Mouse (Mus musculus) gastrocnemius, postnatal 4 days (tissue): ENCODE results near the gene Cxcl14. TPM values are rescaled to one million over a fixed set of nuclear protein-coding genes. Genes with fewer than 3 reads are reported as not detected.

Source experiments
- DNase-seq, 2 experiments: peaks; one replicate each; pipeline ENCODE4 v3.0.0; 2021 to 2022; ENCODE audit warnings: low spot score in 2 of 2, mixed read lengths in 2 of 2
- total RNA-seq, 2 experiments: library from RNA; stranded (reverse); gene quantifications; 2 replicates each; pipeline ENCODE4 v1.2.3; 2021

Gene Cxcl14
- total RNA-seq, 2 experiments from 2014 or later, result 5.3 to 5.6 TPM

- DNase-seq, result no peak
Measured at GRCm38 (mm10) chr13:56294908-56295307, 1.4 kb downstream of the Cxcl14 start.

- DNase-seq, result no peak
Measured at GRCm38 (mm10) chr13:56289998-56290397, 6.4 kb downstream of the Cxcl14 start.

DNA sequence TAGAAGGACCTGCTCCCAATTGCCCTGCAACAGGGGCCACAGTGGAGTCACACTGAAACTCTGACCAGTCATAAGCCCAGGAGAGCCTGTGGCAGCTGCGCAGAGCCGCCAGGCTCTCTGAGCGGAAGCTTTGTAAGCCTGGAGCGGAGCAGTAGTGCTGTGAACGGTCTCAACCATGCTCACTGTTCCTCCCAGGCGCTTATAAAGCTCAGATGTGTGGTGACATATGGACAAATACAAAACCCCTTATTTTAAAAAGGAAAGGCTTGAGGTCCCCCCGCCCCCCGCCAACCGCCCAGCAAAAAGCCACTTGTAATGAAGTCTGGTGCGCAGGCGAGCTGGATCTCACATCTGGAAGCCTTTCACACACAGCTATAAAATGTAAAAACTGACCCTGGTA is 7.1 kb downstream of the Cxcl14 start:
- DNase-seq, result no peak

- no peak for DNase-seq
Measured at GRCm38 (mm10) chr13:56288601-56289000, 7.8 kb downstream of the Cxcl14 start.

GRCm38 (mm10) chr13:56287091-56287490 is 9.3 kb downstream of the Cxcl14 start:
- no peak for DNase-seq

GRCm38 (mm10) chr13:56283321-56283720 is 13.0 kb downstream of the Cxcl14 start:
- no peak for DNase-seq

DNA sequence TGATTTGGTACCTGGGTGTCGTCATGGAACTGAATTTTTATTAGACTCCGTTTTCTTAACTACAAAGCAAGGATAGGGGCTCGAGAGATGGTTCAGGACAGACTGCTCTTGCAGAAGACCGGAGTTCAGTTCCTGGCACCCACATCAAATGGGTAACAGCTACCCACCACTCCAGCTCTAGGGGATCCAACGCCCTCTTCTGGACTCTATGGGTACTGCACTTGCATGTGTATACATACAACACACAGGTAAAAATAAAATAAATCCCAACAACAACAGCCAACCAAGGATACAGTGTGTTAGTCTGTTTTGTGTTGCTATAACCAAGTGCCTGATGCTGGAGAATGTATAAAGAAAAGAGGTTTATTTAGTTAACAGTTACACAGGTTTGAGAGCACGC is 16.0 kb downstream of the Cxcl14 start:
- no peak for DNase-seq

DNA sequence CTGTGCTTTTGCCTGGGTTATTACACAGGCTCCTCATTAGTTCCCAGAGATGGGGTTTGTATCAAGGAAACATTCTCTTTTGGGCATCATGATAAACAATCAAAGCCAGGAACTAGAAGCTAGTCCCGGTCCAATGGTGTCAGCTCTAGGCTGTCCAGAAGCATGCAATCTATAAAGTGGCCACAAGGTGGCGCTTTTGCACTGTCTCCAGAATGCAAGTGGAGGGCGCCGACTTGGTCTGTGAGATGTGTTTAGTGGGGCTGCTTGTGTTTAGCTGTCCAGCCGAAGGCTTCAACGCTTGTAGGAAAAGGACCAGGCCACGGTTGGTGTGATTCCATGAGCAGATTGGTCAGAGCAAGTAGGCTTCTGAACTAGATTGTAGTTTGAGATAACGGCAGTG is 16.9 kb downstream of the Cxcl14 start:
- peak; percentile 76 to 83 for DNase-seq

DNA sequence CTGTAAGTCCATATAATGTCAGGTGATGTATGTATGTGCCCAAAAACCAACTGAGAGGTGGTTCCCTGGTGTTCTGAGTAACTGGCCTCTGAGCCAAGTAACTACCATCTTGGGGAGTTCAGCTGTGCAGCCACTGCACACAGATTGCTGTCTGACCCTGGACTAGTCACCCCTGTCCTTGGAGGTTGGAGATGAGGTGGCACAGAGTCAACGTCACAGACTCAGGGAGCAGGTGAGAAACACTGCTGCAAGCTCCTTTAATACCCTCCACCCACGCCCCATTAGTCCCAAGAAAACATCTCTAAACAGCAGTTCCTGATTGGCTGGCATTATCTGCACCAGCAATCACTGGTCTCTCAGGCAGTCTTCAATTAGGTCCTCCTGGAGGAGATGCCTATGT is 21.2 kb downstream of the Cxcl14 start:
- no peak for DNase-seq

GRCm38 (mm10) chr13:56270124-56270523 is 26.2 kb downstream of the Cxcl14 start:
- DNase-seq, result no peak

DNA sequence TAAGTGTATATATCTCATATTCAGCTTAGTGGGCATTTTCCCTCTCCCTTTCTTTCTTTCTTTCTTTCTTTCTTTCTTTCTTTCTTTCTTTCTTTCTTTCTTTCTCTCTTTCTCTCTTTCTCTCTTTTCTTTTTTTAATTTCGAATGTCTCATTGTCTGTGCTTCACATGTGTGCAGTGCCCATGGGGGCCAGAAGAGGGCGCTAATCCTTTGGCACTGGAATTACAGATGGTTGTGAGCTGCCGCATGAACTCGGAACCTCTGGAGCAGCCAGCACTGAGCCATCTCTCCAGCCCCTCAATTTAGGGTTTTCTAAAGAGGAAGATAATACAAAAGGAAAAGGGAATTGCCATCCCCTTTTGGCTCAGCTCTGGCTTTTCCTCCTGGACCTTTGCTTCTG is 29.0 kb downstream of the Cxcl14 start:
- no peak for DNase-seq

DNA sequence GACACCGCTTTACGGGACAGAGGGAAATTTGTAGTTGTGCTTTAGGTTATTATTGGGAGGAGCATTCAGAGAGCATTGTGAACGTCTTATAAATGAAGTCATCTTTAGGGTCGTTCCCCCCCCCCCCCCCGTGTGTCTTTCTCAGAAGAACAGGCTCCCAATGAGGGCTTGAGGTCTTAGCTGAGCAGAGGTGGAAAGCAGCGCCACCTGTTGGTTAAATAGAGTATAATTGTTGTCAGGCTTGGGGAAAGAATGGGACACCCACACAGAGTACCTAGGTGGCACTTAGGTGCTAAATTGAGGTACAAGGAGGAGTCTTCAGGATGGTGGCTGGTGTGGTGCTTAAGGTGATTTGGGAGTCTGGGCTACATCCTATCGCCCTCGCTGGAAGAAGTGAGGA is 29.9 kb downstream of the Cxcl14 start:
- peak in 1 of 2 experiments; percentile 22 for DNase-seq

GRCm38 (mm10) chr13:56265661-56266060 is 30.7 kb downstream of the Cxcl14 start:
- DNase-seq, result no peak

GRCm38 (mm10) chr13:56262269-56262668 is 34.1 kb downstream of the Cxcl14 start:
- DNase-seq, result no peak

GRCm38 (mm10) chr13:56260344-56260780 is 36.0 kb downstream of the Cxcl14 start:
- DNase-seq, result no peak

- DNase-seq, result no peak
Measured at GRCm38 (mm10) chr13:56259926-56260250, 36.5 kb downstream of the Cxcl14 start.

DNA sequence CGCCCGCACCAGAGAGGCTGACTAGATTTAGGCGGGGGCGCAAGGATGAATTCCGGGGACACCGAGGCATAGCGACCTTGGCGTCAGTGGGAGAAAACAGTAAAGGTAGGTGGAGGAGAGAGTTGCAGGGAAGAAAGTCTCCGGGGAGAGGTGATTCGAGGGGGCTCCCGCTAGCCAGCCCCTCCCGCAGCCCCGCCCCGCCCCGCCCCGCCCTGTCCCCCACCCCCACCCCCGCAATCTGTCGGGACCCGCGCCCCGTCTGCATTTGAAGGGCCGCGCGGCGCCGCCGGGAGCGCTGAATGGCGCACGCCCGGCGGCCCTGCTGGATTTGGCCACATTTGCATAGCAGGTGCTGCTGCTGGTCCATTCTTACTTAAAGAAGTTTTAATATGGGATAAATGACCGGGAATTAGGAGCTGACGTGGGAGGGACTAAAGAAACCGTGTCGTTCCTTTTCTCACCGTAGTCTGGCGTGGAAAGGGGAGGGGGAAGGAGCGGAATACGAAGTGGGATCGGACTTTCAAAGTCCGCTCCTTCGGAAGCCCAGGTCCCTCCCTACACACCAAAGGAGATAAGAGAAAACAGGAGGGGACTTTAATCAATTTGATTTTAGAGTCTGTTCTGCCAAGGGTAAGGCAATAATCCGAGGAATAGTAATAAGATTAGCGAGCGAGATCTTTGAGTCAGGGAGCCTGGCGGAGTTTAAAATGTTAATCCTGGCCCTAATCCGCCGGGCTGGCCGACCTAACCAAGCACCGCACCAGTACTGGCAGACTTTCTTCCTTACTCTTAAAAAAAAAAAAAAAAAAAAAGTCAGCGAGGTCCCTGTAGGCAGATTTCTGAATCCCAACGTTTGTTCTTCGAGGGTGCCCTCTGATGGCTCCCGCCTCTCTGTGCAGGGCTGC is 37.1 kb downstream of the Cxcl14 start:
- DNase-seq, result no peak

- DNase-seq, result no peak
Measured at GRCm38 (mm10) chr13:56258196-56259020, 37.9 kb downstream of the Cxcl14 start.

GRCm38 (mm10) chr13:56257469-56258153 is 38.7 kb downstream of the Cxcl14 start:
- DNase-seq, result no peak

- DNase-seq, result no peak
Measured at GRCm38 (mm10) chr13:56256716-56257299, 39.5 kb downstream of the Cxcl14 start.

- DNase-seq, result no peak
Measured at GRCm38 (mm10) chr13:56253379-56253778, 43.0 kb downstream of the Cxcl14 start.
